Mouse (Mus musculus): ENCODE data around the gene Zbtb25. TPM values are rescaled to one million over a fixed set of nuclear protein-coding genes. Genes with fewer than 3 reads are reported as not detected.

The Zbtb25 gene
- polyA plus RNA-seq, 1 experiment from 2014 or later: 10.1 TPM

DNA sequence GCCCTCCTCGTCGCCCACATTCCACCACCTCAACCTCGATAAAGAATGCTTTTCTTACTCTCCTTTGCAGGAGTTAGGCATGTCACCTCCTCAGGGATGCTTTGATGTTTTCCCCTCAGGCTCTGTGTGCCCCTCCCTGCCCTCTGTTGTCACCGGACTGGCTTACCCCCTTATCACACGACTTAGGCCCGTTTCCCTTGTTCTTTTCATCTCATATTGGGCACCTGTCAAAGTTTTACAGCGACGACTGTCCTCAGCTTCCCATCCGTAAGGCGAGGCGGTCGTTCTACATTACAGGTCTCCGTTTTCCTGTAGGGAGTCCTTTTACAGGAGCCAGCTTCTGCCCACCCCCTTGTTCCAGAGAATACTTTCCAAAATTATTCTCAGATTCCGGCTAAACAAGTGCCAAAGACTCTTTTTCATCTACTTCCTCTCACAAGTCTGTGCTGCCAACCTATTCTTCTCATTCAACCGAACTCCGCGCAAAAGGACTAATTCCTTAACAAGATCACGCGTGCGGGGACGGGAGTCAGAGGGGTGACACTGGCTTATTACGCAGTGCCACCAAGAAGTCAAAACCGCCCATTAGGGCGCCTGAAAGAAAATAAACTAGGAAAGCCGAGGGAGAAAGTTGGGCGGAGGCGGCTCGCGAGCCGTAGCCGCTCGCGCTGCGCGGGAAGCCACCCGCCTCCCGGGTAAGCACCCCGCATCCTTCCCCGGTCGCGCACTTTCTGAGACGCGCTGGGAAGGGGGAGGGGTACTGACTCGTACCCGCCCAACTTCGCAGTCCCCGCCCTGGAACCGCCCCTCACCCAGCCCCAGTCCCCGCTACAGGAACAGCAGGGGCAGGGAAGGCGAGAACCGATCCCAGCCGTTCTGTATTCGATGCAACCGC is 33.8 kb upstream of the Zbtb25 start:
- H3K27ac ChIP-seq: peak overlapping the region; percentile 99
- H3K4me1 ChIP-seq (replicated peaks): peaks cover 28% of the 10 kb centered on the region
- peak overlapping the region; percentile 94 for H3K4me2 ChIP-seq
- peak overlapping the region; percentile 82 for H3K9ac ChIP-seq
- no peaks in the 10 kb centered on the region; the same call in 1 of the 2 replicates for H3K36me3 ChIP-seq
- peak; percentile 88 for ATAC-seq (replicated peaks; ENCODE audit: insufficient number of reproducible peaks, insufficient read depth, low FRiP score, low read depth)
- peaks cover 24% of the 10 kb centered on the region for H3K27me3 ChIP-seq
- peak overlapping the region; percentile 79 for H3K4me3 ChIP-seq
- H3K9me3 ChIP-seq (replicated peaks): no peaks in the 10 kb centered on the region
- 1% methylated on average over 51 of the region's 54 CpGs for WGBS

DNA sequence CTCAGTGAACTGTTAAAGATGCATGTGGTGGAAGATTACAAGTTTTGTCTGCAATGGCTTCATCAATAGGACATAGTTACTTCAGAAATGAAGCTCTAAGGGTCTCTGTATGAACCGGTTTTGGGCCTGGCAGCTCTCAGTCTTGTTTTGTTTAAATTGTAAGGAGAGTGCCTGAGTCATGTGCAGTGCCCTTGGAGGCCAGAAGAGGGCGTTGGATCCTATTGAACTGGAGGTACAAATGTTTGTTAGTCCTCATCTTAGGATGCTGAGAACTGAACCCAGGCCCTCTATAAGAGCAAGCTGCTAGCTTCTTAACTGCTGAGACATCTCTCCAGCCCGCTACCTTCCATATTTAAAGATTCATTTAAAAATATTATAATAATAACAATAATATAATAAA is 32.3 kb upstream of the Zbtb25 start:
- Histone ChIP-seq H3K9ac (no peak overlapping the region), H3K27ac (no peak overlapping the region), H3K4me3 (no peak overlapping the region), H3K36me3 (no peaks in the 10 kb centered on the region; the same call in 1 of the 2 replicates), H3K4me1 (replicated peaks) (peaks cover 28% of the 10 kb centered on the region), H3K27me3 (peaks cover 18% of the 10 kb centered on the region), H3K9me3 (replicated peaks) (no peaks in the 10 kb centered on the region), H3K4me2 (no peak overlapping the region)
- no peak for ATAC-seq (replicated peaks; ENCODE audit: insufficient number of reproducible peaks, insufficient read depth, low FRiP score, low read depth)
- WGBS: 60% methylated on average over 3 of the region's 3 CpGs

DNA sequence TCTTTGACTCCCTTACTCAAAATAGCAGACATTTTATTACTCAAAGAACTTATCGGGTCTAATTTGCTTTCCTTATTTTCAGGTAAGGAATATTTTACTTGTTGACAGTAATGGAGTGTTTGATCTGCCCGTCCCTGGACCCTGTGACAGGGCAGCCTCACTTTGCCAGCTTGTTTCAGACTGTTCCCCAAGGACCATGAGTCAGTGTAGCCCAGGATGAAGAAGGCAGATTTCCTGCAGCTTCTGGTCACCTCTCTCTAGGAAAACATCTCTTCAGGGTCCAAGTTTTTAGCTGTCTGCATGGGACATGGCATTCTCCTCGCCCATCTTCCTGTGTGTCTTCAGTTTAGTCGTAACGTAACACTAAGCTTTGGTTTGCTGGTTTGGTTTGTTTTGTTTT is 27.9 kb upstream of the Zbtb25 start:
- no peaks in the 10 kb centered on the region for H3K9me3 ChIP-seq (replicated peaks)
- no peak overlapping the region for H3K4me2 ChIP-seq
- WGBS: 85% methylated on average over 5 of the region's 5 CpGs
- H3K36me3 ChIP-seq: no peaks in the 10 kb centered on the region; the same call in 1 of the 2 replicates
- ATAC-seq (replicated peaks; ENCODE audit: insufficient number of reproducible peaks, insufficient read depth, low FRiP score, low read depth): no peak
- H3K9ac ChIP-seq: no peak overlapping the region
- 0 out of 2 replicates have a peak, but pooled peaks cover 3% of the 10 kb centered on the region for H3K4me1 ChIP-seq (replicated peaks)
- H3K27me3 ChIP-seq: no peaks in the 10 kb centered on the region
- no peak overlapping the region for H3K4me3 ChIP-seq
- no peak overlapping the region for H3K27ac ChIP-seq

DNA sequence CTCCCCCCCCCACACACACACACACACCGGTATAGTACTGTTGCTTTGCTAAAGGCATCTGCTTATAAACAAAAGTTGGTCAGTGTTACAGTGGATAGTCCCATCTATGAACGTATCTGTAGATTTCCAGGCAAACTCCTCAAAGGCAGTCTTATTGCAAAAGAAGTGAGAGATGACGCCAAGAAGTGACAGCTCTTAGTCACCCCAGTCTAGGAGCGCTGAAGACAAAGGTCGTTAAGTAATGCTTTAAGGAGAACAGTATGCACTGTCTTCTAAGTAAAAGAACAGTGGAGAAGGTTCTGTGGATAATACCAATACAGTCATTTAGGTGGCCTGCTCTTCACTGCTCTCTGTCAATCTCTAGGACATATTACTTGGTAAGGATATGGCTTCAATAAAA is 23.6 kb upstream of the Zbtb25 start:
- H3K9me3 ChIP-seq (replicated peaks): no peaks in the 10 kb centered on the region
- ATAC-seq (replicated peaks; ENCODE audit: insufficient number of reproducible peaks, insufficient read depth, low FRiP score, low read depth): no peak
- H3K36me3 ChIP-seq: peaks cover 11% of the 10 kb centered on the region
- no peak overlapping the region for H3K27ac ChIP-seq
- H3K4me3 ChIP-seq: no peak overlapping the region
- WGBS: 78% methylated on average over 5 of the region's 5 CpGs
- no peak overlapping the region for H3K4me2 ChIP-seq
- no peaks in the 10 kb centered on the region for H3K4me1 ChIP-seq (replicated peaks)
- H3K27me3 ChIP-seq: no peaks in the 10 kb centered on the region
- no peak overlapping the region for H3K9ac ChIP-seq

DNA sequence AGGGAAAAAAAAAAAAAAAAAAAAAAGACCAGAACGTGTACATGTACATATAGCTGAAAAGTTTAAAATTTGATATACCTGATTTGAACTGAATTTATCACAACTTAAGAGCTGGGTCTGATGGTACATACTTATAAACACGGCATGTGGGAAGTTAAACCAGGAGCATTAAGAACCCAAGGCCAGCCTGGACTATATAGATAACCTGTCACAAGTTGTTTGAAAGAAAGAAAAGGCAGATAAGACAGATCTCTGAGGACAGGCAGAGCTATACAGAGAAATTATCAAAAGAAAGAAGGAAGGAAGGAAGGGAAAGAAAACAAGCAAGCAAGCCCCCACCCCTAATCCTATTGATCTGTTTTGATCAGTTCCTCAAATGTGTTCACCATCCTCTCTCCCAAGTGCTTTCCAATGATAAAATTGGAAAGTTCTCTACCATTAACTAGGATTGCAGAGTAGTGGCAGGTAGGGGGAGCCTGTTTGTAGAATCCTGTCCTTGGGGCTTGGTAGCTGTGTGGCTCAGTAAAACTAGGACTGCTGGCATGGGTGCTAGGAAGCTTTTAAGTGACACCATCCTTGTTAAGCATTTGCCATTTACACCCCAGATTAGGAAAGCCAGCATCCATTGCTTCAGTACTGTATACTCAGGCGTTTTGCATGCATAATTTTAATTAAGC is 22.3 kb upstream of the Zbtb25 start:
- Histone ChIP-seq H3K4me1 (replicated peaks) (no peaks in the 10 kb centered on the region), H3K27me3 (no peaks in the 10 kb centered on the region), H3K9ac (no peak overlapping the region), H3K36me3 (peaks cover 16% of the 10 kb centered on the region; the same call in 1 of the 2 replicates), H3K9me3 (replicated peaks) (no peaks in the 10 kb centered on the region), H3K4me3 (no peak overlapping the region), H3K4me2 (no peak overlapping the region), H3K27ac (no peak overlapping the region)
- ATAC-seq (replicated peaks; ENCODE audit: insufficient number of reproducible peaks, insufficient read depth, low FRiP score, low read depth): no peak
- WGBS: 73% methylated on average over 3 of the region's 3 CpGs

DNA sequence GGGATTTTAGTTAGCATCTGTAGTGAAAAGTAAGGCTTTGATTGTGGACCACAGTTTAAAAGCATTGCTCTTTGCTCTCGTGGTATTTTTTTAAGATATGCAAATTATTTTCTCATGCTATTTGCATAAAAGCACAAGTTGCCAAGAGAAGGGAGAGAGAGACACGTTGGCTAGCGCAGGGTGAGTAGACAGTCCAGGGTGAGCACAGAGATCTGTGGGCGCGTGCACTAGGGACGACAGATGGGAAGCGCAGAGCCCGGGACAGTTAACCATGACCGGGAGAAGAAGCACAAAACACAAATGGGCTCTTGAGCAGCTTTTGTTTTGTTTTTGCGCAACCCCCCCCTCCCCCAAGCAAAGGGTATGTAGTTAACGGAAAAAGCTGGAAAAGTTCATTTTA is 19.4 kb upstream of the Zbtb25 start:
- no peak overlapping the region for H3K27ac ChIP-seq
- no peak for ATAC-seq (replicated peaks; ENCODE audit: insufficient number of reproducible peaks, insufficient read depth, low FRiP score, low read depth)

DNA sequence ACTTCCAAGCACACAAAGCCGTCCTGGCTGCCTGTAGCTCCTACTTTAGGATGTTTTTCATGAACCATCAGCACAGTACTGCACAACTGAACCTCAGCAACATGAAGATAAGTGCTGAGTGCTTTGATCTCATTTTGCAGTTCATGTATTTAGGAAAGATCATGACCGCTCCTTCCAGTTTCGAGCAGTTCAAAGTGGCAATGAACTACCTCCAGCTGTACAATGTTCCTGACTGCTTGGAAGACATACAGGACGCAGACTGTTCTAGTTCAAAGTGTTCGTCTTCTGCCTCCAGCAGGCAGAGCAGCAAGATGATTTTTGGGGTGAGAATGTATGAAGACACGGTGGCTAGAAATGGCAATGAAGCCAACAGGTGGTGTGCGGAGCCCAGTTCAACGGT is 15.9 kb upstream of the Zbtb25 start:
- H3K9ac ChIP-seq: no peak overlapping the region
- no peak overlapping the region for H3K4me2 ChIP-seq
- no peak overlapping the region for H3K27ac ChIP-seq
- H3K4me1 ChIP-seq (replicated peaks): no peaks in the 10 kb centered on the region
- no peaks in the 10 kb centered on the region for H3K27me3 ChIP-seq
- no peak for ATAC-seq (replicated peaks; ENCODE audit: insufficient number of reproducible peaks, insufficient read depth, low FRiP score, low read depth)
- H3K36me3 ChIP-seq: peaks cover 37% of the 10 kb centered on the region; the same call in 1 of the 2 replicates
- 81% methylated on average over 8 of the region's 8 CpGs for WGBS
- no peaks in the 10 kb centered on the region for H3K9me3 ChIP-seq (replicated peaks)
- no peak overlapping the region for H3K4me3 ChIP-seq

More for the DNA sequence above, 19.4 kb upstream of the Zbtb25 start:
- Histone ChIP-seq H3K4me2 (no peak overlapping the region), H3K36me3 (peaks cover 35% of the 10 kb centered on the region; the same call in 1 of the 2 replicates), H3K9me3 (replicated peaks) (no peaks in the 10 kb centered on the region), H3K9ac (no peak overlapping the region), H3K4me1 (replicated peaks) (no peaks in the 10 kb centered on the region), H3K27me3 (no peaks in the 10 kb centered on the region), H3K4me3 (no peak overlapping the region)
- WGBS: 90% methylated on average over 11 of the region's 11 CpGs

DNA sequence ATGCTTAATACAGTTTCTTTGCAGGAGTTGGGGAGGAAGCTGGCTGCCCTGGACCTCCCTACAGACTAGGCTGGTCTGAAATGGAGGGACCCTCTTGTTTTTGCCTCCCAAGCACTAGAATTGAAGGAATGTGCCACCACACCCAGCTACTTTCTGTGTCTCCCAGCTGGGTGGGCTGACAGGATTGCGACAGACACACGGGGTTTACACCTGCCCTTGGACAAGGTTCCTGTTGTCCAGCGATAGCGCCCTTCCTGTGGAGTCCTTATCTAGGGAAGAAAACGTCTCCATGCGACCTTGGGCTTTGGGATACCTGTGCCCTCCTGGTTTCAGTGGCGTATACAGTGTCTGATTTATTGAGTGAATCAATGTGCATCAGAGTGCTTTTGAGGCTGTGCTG is 10.7 kb upstream of the Zbtb25 start:
- no peak overlapping the region for H3K9ac ChIP-seq
- H3K4me2 ChIP-seq: no peak overlapping the region
- no peaks in the 10 kb centered on the region for H3K9me3 ChIP-seq (replicated peaks)
- 0 out of 2 replicates have a peak overlapping the region, but pooled peaks have one; percentile 21 for H3K27ac ChIP-seq
- no peaks in the 10 kb centered on the region for H3K27me3 ChIP-seq
- WGBS: 63% methylated on average over 7 of the region's 7 CpGs
- no peak for ATAC-seq (replicated peaks; ENCODE audit: insufficient number of reproducible peaks, insufficient read depth, low FRiP score, low read depth)
- H3K4me1 ChIP-seq (replicated peaks): peaks cover 34% of the 10 kb centered on the region
- H3K36me3 ChIP-seq: peaks cover 9% of the 10 kb centered on the region; the same call in 1 of the 2 replicates
- H3K4me3 ChIP-seq: no peak overlapping the region

DNA sequence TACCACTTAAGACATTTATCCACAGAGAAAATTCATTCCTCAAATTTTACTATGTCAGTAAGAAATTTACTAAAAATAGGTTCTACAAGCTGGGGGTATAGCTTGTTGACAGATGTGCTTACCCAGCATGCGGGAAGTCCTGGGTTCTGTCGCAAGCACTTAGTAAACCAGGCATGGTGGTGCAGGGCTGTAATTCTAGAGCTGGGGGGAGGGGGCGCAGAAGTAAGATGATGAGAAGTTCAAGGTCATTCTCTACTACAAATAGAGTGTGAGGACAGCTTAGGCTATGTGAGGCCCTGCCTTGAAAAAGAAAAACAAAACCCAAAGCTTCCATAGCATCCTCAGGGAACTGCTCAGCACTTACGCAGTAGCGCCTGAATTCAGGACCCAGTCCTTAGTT is 9.2 kb upstream of the Zbtb25 start:
- H3K9ac ChIP-seq: no peak overlapping the region
- ATAC-seq (replicated peaks; ENCODE audit: insufficient number of reproducible peaks, insufficient read depth, low FRiP score, low read depth): no peak
- no peaks in the 10 kb centered on the region for H3K27me3 ChIP-seq
- 53% methylated on average over 5 of the region's 5 CpGs for WGBS
- no peak overlapping the region for H3K4me2 ChIP-seq
- peaks cover 47% of the 10 kb centered on the region for H3K4me1 ChIP-seq (replicated peaks)
- no peaks in the 10 kb centered on the region for H3K9me3 ChIP-seq (replicated peaks)
- H3K36me3 ChIP-seq: peaks cover 4% of the 10 kb centered on the region; the same call in 1 of the 2 replicates
- 0 out of 2 replicates have a peak overlapping the region, but pooled peaks have one; percentile 11 for H3K27ac ChIP-seq
- no peak overlapping the region for H3K4me3 ChIP-seq

DNA sequence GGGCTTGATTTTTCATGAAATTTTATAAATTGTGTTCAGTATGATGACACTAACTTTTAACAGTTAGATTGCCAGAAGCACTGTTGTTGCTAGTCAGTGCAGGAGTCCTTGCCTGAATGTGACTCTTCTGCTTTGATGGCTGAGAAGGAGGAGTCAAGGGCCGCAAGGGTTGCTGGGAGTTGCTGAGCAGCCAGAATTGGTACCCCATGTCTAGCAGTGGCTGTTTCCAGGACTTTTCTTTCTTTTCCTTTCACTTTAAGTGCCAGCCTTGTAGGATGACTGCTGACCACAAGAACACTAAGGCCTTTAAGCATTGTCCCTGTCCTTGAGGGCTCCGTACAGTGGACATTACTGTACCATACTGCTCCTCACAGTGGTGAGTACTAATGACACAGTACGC is 8.3 kb upstream of the Zbtb25 start:
- ATAC-seq (replicated peaks; ENCODE audit: insufficient number of reproducible peaks, insufficient read depth, low FRiP score, low read depth): no peak
- Histone ChIP-seq H3K4me1 (replicated peaks) (peaks cover 51% of the 10 kb centered on the region), H3K9ac (no peak overlapping the region), H3K4me2 (no peak overlapping the region), H3K27ac (no peak overlapping the region), H3K9me3 (replicated peaks) (no peaks in the 10 kb centered on the region), H3K4me3 (no peak overlapping the region), H3K36me3 (peaks cover under 1% of the 10 kb centered on the region; the same call in 1 of the 2 replicates), H3K27me3 (no peaks in the 10 kb centered on the region)
- 80% methylated on average over 3 of the region's 3 CpGs for WGBS

DNA sequence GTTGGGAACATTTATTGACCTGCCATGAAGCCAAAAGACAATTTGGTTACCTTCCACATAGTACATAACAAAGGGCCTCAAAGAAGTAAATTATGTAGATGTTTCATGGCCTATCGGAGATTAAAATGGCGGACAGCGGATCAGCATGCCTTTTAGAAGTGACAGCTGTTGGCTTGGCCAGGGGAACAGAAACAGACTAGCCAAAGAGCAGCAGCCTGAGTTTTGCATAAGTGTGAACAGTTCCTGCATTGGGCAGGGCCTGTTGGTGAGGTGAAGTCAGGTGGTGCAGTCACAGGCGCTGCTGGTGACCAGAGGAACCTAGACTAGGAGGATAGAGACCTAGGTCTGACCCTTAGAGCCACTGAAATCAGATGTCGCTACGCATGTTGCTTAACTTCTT is 7.7 kb upstream of the Zbtb25 start:
- WGBS: 93% methylated on average over 6 of the region's 6 CpGs
- no peak overlapping the region for H3K4me3 ChIP-seq
- peaks cover 57% of the 10 kb centered on the region for H3K4me1 ChIP-seq (replicated peaks)
- H3K27me3 ChIP-seq: no peaks in the 10 kb centered on the region
- no peak overlapping the region for H3K4me2 ChIP-seq
- no peak for ATAC-seq (replicated peaks; ENCODE audit: insufficient number of reproducible peaks, insufficient read depth, low FRiP score, low read depth)
- peak overlapping the region; percentile 7; the same call in 1 of the 2 replicates for H3K27ac ChIP-seq
- H3K9ac ChIP-seq: no peak overlapping the region
- no peaks in the 10 kb centered on the region for H3K9me3 ChIP-seq (replicated peaks)
- no peaks in the 10 kb centered on the region for H3K36me3 ChIP-seq

All from heart, embryonic 15.5 days (tissue).